Mouse (Mus musculus) lung, postnatal 25 days (tissue): ENCODE data around the gene Amt.
"Not testable (repeated sequence)": the region's sequence is repeated elsewhere in the genome, so short reads cannot be mapped to it uniquely, and the experiment has no call there.

Experiments
- DNase-seq: peaks from one replicate; pipeline ENCODE4 v3.0.0; 2022; ENCODE audit warnings: low spot score

Gene Amt

GRCm38 (mm10) chr9:108296453-108297355, at the start of gene Amt:
Gene Amt, plus strand, starts transcription at chr9:108296853.
- no peak for DNase-seq

- DNase-seq: no peak
Observed at GRCm38 (mm10) chr9:108248957-108249356, 47.7 kb upstream of the Amt start.

GRCm38 (mm10) chr9:108251877-108252276, 44.8 kb upstream of the Amt start:
- no peak for DNase-seq

- DNase-seq: no peak
Observed at GRCm38 (mm10) chr9:108252766-108253165, 43.9 kb upstream of the Amt start.

GRCm38 (mm10) chr9:108260526-108260925, 36.1 kb upstream of the Amt start:
- no peak for DNase-seq

GRCm38 (mm10) chr9:108261865-108262264, 34.8 kb upstream of the Amt start:
- DNase-seq: no peak

- DNase-seq: peak; percentile 64
Observed at GRCm38 (mm10) chr9:108262494-108263049, 34.1 kb upstream of the Amt start.

- peak; percentile 59 for DNase-seq
Observed at GRCm38 (mm10) chr9:108263131-108263681, 33.4 kb upstream of the Amt start.

- peak; percentile 98 for DNase-seq
Observed at GRCm38 (mm10) chr9:108263690-108264190, 32.9 kb upstream of the Amt start, which contains the start of gene Dag1. Gene Dag1, minus strand, starts transcription at chr9:108263958.

GRCm38 (mm10) chr9:108264191-108264921, 32.3 kb upstream of the Amt start:
- DNase-seq: peak; percentile 43

GRCm38 (mm10) chr9:108266261-108266935, 30.3 kb upstream of the Amt start:
- DNase-seq: no peak

- no peak for DNase-seq
Observed at GRCm38 (mm10) chr9:108267691-108268090, 29.0 kb upstream of the Amt start.

GRCm38 (mm10) chr9:108268701-108269100, 28.0 kb upstream of the Amt start:
- DNase-seq: not testable (repeated sequence)

- DNase-seq: no peak
Observed at GRCm38 (mm10) chr9:108271941-108272340, 24.7 kb upstream of the Amt start.

GRCm38 (mm10) chr9:108272691-108273090, 24.0 kb upstream of the Amt start:
- no peak for DNase-seq

GRCm38 (mm10) chr9:108273485-108273884, 23.2 kb upstream of the Amt start:
- DNase-seq: no peak

GRCm38 (mm10) chr9:108274476-108275330, 21.9 kb upstream of the Amt start:
- no peak for DNase-seq

GRCm38 (mm10) chr9:108275331-108275659, 21.4 kb upstream of the Amt start:
- DNase-seq: peak; percentile 89

- peak; percentile 47 for DNase-seq
Observed at GRCm38 (mm10) chr9:108278697-108279450, 17.8 kb upstream of the Amt start.
